Mouse (Mus musculus): ENCODE data around the gene Selenon.

Selenon gene

DNA sequence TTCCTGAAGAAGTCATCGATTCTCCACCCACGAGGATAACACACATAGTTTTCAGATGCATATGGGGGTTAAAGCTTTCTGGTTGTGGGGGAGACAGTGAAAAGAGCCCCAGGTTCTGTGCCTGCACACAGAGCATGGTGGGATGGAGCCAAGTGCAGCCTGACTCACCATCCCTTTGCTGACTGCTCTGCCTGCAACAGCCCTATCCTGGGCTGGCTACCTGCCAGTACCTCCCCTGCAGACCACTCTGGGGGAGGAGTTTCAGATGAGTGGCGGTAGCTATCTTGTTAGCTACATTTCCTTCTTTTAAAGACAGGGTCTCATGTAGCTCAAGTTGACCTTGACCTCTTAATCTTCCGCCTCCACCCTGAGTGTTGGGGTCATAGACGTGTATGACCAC is 26.4 kb upstream of the Selenon start:
- DNase-seq (ENCODE audit: low spot score) = no peak

DNA sequence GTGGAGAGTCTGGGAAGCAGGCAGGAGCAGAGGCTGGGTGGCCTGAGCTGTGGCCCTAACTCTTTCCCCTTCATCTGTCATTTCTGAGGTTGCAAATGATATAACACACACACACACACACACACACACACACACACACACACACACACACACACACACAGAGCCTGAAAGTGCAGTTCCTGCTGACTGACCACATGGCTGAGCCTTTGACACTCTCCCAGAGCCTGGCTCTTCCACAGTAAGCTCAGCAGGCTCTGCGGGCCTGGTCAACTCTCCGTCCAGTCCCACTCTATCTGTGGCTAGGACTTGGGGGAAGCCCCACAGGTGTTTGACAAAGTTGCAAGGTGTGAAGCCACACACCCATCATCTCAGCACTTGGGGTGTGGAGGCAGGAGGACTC is 25.3 kb upstream of the Selenon start:
- DNase-seq (ENCODE audit: low spot score) = no peak

DNA sequence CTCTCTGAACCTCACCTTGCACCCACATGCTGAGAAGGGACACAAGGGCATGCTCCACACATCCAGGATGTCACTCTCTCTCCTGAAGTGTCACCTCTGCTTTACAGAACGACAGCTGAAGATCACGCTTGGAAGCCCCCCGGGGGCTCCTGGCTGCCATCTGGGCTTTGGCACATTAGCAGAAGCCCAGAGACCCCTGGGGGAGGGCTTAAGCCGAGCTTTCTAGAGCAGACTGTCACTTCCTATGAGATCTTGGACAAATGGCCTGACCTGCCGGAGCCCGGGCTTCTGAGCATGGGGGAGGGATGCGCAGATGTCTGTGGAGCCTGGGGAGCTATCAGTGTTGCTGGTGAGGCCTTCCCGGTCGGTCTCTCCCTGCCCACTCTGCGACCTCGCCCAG is 23.5 kb upstream of the Selenon start:
- no peak for DNase-seq (ENCODE audit: low spot score)

DNA sequence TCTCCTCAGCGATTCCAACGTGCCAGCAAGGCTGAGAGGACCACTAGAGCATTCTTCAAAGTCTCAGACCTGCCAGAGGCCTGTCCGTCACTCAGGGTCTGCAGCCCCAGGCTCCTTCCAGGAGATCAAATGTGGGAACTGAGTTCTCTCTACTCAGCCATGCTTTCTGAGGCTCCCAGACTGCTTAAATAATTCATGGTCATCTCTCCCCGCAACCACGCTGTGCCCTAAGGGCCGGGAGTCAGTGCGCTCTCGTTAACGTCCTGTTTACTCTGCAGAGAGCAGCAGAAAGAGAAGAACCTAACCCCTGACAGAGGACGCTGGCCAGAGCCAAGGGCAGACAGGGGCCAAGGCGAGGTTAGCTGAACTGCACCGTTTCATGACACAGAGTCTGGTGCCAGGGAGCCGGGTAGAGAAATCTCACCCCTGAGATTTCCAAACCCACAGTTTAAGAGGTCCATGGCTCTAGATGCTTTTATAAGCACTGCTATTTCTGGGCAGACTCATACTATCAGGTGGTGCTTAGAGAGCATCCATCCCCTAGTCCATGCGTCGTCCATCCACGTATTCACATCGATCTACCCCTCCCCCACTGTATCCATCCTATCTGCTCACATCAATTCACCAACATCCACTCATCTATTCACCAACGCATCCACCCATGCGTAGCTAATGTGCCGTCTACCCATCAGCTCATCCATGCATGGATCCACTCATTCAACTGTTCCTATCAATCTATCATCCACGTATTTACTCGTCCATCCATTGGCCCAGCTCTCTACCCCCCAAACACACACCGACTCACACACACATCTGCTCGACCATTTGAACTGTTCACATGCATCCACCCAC is 20.7 kb upstream of the Selenon start:
- DNase-seq (ENCODE audit: low spot score) = no peak

DNA sequence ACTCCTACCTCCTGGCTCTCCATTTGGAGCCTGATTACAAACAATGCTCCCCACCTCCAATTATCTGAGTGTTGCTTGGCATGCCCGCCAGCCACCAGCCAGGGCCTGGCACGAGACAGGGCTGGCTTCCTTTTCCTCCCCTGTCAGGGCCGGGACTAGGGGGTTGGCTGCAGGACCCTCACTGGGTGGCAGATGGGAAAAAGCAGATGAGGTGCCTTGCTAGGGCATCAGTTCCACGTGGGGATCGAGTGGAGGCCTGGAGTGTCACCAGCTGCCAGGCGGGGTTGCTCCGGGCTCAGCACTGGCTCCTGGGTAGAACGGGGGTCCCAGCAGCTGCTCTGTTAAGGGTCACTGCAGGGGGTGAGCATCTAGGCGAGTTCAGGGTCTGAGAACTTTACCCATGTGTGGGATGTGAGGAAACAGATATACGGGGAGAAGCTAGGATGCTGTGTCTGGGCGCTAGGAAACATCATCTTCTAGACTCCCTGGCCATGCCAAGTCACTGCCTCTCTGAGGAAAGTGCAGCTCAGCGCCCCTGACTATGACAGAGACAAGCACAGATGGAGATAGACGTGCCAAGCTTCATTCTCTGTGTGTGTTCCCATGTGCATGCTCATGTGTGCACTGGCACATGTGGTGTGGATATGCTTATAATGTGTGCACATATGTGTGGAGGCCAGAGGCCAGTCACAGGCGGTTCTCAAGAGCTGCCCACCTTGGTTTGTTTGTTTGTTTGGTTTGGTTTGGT is 18.9 kb upstream of the Selenon start:
- no peak for DNase-seq (ENCODE audit: low spot score)

DNA sequence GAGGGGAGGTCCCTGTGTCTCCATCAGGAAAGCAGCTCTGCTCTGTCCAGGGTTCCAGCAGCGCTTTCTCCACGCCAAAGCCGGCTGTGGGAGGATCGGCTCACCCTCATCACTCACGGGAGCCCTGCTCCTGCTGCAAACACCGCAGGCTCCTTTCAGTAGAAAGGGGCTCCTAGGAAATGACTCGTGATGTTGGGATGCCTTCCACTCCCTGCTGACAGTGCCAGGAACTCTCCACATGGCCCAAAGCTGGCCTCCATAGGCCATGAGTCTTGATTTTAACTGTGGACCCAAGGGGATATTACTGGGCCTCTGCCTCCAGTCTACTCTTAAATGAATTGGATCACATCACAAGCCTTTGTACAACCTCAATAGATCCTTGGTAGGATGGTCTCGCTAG is 17.9 kb upstream of the Selenon start:
- no peak for DNase-seq (ENCODE audit: low spot score)

DNA sequence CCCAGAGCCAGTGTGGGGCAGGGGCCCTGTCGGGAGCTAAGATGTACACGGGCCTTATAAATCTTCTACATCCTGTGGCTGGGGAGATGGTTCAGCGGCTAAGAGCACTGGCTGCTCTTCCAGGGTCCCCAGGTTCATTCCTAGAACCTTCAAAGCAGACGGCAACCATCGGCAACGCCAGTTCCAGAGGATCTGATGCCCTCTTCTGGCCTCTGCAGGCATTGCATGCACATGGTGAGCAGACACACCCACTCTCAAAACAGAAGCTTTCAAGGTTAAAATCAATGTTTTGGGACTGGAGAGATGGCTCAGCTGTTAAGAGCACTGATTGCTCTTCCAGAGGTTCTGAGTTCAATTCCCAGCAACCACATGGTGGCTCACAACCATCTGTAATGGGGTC is 17.2 kb upstream of the Selenon start:
- DNase-seq (ENCODE audit: low spot score) = no peak

DNA sequence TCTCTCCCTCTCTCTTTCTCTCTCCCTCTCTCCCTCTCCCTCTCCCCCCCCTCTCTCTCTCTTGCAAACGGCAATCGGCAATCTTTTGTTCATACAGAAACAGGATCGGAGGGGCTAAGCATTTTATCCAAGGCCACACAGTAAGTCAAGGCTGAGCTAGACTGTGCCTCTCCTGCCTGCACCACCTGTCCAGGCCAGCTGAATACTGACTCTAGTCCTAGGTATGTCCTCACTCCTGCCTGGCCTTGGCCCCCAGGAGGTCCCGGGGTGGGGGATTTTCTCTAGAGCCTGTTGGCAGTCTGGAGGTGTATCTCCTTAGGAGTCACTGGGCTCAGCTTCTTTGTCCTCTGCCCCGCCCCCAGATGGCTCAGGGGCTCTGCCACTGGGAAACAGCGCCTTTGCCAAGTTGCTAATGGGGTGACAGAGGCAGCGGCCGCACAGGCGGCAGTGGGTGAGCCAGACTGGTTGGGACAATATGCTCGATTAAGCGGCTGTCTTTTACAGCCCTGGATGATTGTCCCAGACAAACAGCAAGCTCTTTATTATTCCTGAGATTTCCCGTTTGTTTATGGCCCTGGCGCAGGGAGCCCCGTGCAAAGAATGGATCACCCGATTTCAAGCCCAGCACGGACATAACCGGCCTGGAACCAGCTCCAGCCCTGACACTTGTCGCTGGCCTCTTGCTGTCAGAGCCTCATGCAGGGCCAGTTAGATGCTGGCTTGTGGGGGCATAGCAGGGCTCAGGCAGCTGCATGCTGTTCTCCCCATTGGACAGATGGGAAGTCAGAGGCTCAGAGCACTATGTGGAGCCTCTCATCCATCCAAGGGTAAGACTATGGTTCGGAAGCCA is 15.6 kb upstream of the Selenon start:
- no peak for DNase-seq (ENCODE audit: low spot score)

DNA sequence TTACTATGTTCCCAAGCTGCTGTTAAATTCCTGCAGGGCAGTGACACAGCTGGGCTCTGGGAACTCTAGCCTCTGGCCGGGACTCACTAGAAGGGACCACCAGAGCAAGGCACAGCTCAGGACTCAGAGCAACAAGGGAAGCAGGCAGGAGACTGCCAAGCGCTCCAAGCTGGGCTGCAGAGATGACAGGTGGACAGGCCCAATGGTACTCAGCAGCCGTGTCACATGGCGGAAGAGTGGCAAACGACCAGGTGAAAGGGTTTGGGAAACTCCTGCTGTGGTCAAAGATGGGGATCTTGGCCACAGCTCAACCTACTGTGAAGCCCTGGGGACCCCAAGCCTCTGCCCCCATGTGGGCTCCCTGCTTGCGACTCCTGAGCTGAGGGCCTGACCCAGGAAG is 12.1 kb upstream of the Selenon start:
- DNase-seq (ENCODE audit: low spot score) = no peak

DNA sequence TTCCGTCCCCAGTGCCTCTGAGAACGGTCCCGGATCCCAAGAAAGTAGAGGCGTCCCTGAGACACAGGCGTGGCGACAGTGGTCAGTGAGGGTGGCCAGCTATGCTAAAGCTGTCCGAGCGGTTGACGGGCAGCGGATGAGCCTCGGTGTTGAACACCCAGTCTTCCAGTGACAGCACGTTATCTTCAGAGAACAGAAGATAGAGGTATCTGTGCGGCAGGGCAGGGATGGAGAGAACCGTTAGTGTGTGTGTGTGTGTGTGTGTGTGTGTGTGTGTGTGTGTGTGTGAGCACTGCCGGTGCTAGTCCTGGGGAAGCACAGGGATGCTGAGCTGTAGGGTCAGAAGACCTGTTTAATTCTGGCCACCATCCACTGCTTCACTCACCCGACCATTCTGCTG is 11.7 kb upstream of the Selenon start:
- DNase-seq (ENCODE audit: low spot score) = no peak

DNA sequence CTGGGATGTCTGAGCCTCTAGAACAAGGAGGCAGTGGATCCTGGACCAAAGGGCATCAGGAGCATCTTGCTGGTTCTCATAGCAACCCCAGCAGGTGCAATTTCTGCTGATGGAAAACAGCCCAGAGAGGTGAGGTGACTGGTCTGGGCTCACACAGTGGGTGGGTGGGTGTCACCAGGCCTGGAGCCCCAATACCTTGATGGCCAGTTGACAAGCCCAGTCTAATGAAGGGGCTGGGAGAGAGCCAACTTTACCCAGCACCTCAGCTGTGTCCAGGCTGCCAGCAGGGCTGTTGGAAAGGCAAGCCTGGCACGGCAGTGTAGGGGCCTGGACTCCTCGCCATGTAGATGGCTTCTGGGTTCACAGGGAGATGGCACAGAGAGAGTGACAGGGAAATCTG is 10.0 kb upstream of the Selenon start:
- DNase-seq (ENCODE audit: low spot score) = no peak

DNA sequence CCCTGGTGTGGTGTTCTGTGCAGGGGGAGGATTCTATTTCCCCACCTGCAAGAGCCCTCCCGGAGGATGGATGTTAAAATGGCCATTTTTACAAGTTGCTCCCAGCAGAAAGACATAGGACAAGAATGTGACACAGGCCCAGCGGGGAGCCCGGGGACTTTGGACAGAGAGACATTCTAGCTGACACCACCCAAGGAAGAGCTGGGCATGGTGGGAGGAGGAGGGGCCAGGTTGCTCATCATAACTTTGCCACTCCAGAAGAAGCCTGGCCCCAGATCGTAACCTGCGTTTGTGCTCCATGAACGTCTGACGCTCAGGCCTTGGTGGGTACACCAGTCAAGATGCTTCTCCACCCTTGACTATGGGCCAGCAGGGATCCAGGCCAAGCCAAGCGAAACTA is 8.7 kb upstream of the Selenon start:
- DNase-seq (ENCODE audit: low spot score) = no peak

DNA sequence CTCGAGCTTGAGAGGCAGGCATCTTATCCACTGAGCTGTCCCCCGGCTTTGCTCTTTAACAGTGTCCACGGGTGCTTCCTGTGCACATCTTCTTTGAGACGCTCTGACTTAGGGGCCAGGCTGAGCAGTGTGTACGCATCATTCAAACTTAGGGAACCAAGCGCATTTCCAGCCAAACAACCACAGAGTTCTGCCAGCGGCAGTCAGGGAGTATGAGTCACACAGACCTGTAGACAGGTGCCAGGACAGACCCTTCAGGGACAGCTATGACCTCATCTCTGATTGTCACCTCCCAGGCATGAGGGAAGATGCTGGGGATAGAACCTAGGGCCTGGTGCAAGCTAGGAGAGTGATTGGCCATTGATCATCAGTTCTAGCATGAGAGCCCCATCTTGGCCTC is 7.2 kb upstream of the Selenon start:
- no peak for DNase-seq (ENCODE audit: low spot score)

DNA sequence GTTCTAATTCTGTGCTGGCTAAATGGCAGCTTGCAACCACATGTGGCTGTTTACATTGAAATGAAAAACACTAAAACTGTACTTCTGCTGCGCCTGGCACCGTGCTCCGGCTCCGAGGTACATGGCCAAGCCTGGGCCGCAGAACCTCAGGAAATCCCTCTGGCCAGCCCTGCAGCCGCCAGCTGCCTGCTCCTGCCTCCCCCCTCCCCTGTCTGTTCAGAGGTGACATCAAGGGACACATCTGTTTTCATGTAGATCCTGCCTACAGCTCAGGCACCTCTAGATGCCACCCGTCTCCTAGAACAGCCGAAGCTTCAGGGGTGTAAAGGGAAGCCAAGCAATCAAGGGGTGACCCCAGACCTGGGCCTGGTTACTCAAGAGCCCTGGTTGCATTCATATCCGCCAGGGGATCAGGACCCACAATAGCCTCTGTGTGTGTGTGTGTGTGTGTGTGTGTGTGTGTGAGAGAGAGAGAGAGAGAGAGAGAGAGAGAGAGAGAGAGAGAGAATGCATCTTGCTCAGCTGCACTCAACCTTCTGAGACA is 6.7 kb upstream of the Selenon start:
- DNase-seq (ENCODE audit: low spot score) = no peak

DNA sequence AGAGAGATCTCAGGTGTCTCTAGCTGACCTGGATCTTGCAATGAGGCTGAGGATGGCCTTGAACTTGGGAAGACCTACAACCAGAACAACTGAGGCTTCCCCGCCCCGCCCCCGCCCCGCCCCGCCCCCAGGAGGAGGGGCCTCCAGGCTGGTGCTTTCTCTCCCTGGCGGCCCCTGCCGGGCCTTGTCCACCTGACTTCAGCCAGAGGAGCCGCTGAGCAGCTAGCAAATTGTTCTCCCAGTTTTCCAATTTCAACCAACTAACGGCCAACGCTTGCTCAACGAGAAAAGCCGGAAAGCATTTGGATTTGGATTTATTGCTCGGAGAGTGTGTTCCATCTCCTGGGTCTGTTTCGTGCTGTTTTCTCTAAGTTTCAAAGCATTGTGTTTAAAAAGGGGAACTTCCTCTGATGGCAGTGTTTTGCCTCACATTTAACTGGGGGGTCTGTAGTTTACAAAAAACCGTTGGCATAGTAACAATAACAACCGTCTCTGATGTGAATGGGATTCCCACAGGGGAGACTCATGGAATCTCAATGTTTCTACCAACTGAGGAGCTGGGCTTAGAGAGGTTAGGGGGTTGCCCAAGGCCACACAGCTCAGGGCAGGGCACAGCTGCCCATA is 5.8 kb upstream of the Selenon start:
- DNase-seq (ENCODE audit: low spot score) = no peak

DNA sequence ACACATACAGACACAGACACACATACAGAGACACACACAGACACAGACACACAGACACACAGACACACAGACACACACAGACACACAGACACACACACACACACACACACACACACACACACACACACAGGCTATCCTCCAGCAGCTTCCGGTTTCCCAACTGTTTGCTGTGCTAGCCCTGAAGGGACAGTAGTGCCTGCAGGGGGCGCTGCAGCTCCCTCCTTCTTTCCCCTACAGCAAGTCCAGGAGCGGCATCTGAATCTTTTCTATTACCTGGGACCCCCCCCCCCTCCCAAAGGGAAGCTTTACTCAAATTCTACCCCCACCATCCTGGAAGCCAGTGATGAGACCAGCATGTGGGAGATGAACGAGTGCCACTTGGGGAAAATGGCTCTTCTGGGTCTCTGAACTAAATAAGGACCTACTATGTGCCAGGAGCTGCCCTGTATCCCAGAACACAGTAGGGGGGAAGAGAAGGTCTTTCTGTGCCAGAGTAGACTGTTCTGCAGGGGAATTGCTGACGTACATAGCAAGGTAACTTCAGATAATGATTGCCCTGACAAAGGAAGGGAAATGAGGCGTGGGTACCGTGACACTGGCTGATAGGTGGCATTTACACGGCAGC is 4.1 kb upstream of the Selenon start:
- DNase-seq (ENCODE audit: low spot score) = no peak

DNA sequence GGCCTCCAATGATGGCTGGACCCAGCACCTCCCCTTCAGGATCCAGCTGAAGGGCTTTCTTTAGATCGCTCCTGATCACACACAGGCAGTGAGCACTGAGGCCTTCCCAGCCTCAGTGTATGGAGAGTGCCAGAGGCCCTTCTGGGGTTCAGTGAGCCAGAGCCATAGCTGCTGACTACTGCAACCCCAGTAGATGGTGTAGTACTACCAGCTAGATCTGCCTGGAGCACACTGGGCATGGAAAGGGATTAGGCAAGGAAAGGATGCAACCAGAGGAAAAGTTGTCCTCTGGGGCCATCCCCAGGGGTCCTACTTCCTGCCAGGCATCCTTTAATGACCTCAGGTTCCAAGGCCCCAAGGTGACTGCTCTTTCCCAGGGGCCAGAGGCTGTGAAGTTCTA is 1.7 kb upstream of the Selenon start:
- DNase-seq (ENCODE audit: low spot score) = no peak

DNA sequence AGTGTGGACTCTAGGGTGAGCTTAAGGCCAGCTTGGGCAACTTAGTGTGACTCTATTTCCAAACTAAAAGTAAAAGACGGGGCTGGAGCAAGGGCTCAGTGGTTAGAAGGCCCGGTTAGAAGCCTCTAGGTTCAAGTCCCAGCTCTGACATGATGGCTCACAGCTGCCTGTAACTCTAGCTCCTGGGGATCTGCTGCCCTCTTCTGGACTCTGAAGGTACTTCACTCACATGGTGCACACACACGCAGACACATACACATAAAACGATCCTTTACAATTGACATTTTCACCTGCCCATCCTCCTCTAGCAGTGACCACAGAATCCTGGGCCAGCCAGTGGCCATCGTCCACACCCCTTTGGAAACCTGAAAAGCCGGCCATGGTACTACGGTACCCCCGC is 2.1 kb downstream of the Selenon start:
- no peak for DNase-seq (ENCODE audit: low spot score)

DNA sequence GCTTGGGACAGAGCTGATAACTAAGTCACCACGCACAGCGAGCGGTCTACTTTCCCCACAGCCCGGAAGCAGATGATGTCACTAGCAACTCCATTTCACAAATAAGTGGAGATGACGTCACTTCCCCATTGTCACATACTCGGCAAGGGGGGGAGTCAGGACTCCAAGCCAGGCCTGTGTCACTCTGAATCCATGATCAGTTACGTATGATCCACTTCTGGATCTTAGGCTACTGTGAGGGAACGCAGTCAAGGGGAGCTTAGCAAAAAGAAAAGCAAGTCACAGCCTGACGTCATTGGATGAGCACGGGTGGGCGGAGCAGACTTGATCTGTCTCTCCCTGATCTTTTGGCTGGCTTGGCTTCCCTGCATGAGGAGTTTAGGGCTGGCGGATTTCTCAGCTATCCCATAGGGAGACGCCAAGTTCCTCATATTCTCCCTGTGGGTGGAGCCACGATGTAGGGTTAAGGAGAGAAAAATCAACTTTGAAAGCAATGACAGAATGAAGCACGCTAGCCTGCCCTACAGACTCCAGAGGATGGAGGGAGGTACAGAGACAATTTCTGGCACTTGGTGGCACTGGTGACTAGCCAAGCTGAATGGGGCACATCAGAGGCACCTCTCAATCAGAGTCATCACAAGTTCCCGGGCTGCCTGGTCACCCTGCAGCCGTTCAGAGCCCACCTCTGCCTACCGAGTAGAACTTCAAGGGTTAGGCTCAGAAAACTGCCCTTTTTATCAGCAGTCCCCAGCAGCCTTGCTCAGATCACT is 3.6 kb downstream of the Selenon start:
- DNase-seq (ENCODE audit: low spot score) = no peak

DNA sequence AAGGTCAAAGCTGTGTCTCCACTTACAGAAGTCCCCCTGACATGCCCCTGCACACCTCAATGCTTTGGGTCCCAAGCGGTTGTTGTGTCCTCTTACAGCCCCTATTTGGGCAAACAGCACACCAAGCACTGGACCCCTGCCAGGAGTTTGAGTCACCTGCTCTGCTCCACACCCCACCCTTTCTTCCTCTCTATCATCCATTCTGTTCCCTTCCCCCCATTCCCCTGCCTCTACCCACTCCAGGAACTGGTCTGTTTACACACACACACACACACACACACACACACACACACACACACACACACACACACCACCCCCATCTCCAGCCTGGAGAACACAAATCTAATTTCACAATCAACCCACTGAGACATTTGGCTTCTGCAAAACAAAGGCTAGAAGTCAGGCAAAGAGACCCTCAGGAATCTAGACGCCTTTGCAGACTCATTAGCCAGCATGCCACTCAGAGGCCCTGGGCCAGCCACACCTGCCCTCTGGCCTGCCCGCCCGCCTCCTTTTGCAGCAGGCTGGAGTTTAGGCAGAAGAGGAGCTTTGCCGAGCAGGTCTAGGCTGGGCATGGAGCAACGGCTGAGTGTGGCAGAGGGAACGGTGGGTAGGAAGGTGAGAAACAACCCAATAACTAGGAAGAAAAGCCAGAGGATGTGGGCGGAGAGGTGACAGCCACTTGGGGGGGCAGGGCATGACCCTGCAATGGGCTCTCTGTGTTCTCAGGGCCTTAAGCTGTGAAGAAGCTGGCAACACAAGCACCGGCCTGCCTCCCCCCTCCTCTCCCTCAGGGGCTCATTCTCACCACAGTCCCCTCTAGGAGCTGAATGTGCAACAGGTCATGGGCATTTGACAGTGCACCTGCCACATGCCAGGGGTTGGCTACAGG is 4.9 kb downstream of the Selenon start:
- DNase-seq (ENCODE audit: low spot score) = no peak

Measured in ovary, adult 18-20 months (tissue).